26 mouse cellular contexts compared by ENCODE assay signal in the genomic region with DNA sequence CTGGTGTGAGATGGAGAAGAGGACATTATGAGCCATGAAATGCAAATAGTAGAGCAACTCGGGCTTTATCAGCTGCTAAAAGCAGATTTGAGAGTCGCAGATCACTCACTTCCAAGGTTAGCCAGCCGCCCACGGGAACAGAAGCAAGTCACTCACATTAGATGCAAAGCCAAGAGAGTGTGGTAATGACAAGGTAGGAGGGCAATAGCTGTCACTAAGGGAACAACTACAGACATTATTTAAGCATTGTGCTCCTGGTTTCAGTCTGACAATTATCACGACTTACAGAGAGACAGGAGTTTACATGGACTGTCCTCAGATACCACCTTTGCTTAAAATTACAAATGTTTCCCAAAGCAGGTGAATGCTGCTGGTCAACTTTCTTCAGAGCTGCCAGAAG.
"Had no signal": no experiment of that assay in that cellular context is flagged by ENCODE, and none has a peak within 500 bp of the region (broad histone marks: within the 10 kb centered on the region; RNA-seq: fewer than 3 reads in every experiment).

No protein-coding gene starts in this region.

- H3K27ac ChIP-seq: heart, adult 2 months; hindbrain, embryonic 10.5 days; hindbrain, embryonic 12.5 days; hindbrain, embryonic 14.5 days; intestine, embryonic 15.5 days; layer of hippocampus, adult 2 months; left cerebral cortex, adult 2 months; limb, embryonic 10.5 days; limb, embryonic 12.5 days; liver, embryonic 13.5 days; liver, embryonic 15.5 days had no signal

- H3K9ac ChIP-seq: heart, embryonic 12.5 days; hindbrain, embryonic 12.5 days; hindbrain, embryonic 14.5 days; intestine, embryonic 15.5 days; limb, embryonic 12.5 days; liver, embryonic 13.5 days; liver, embryonic 15.5 days had no signal

- H3K4me2 ChIP-seq: heart, embryonic 12.5 days; hindbrain, embryonic 12.5 days; hindbrain, embryonic 14.5 days; intestine, embryonic 15.5 days; limb, embryonic 12.5 days; liver, embryonic 11.5 days; liver, embryonic 13.5 days; liver, embryonic 15.5 days had no signal

- H3K9me3 ChIP-seq: hindbrain, embryonic 10.5 days; hindbrain, embryonic 12.5 days; intestine, embryonic 15.5 days; limb, embryonic 10.5 days; limb, embryonic 12.5 days; liver, embryonic 15.5 days had no signal

- H3K4me3 ChIP-seq: heart, adult 2 months; heart, embryonic 12.5 days; hindbrain, embryonic 10.5 days; hindbrain, embryonic 12.5 days; intestine, embryonic 15.5 days; layer of hippocampus, adult 2 months; left cerebral cortex, adult 2 months; limb, embryonic 10.5 days; limb, embryonic 12.5 days; liver, embryonic 13.5 days; liver, embryonic 15.5 days had no signal

- H3K27me3 ChIP-seq: heart, embryonic 12.5 days; hindbrain, embryonic 12.5 days; intestine, embryonic 15.5 days; limb, embryonic 12.5 days; liver, embryonic 13.5 days; liver, embryonic 15.5 days had no signal

- H3K4me1 ChIP-seq: hindbrain, embryonic 10.5 days; hindbrain, embryonic 12.5 days; intestine, embryonic 15.5 days; limb, embryonic 10.5 days; limb, embryonic 12.5 days; liver, embryonic 13.5 days; liver, embryonic 15.5 days had no signal

- H3K36me3 ChIP-seq: heart, embryonic 12.5 days; hindbrain, embryonic 10.5 days; hindbrain, embryonic 12.5 days; intestine, embryonic 15.5 days; limb, embryonic 10.5 days; limb, embryonic 12.5 days; liver, embryonic 13.5 days; liver, embryonic 15.5 days had no signal

- DNase-seq: gastrocnemius, postnatal 14 days; gastrocnemius, postnatal 36 days; heart, adult 2 months; heart, postnatal 10 days; heart, postnatal 4 days; kidney, adult 18-20 months; kidney, adult 8-10 months; kidney, postnatal 10 days; kidney, postnatal 25 days; kidney, postnatal 4 days; liver; liver, embryonic 13.5 days had no signal

- ATAC-seq: hindbrain, embryonic 16.5 days; inflammation-experienced regulatory T-cells, adult 6 months; intestine, embryonic 15.5 days; intestine, postnatal 0 days had no signal
